Mouse (Mus musculus): ENCODE results near the gene Ccnd3.

GRCm38 (mm10) chr17:47470121-47470520 lies 34.7 kb upstream of the Ccnd3 start:
- TF ChIP-seq CTCF (IDR thresholded peaks at IDR 0.05; ENCODE audit: insufficient read depth, low read length), result no peak
- no peak for TF ChIP-seq POLR2A (IDR thresholded peaks at IDR 0.05; ENCODE audit: borderline replicate concordance, extremely low read depth, low read depth, low read length)
